Mouse (Mus musculus): Measurements from ENCODE around the gene Itpkb. TPM values are rescaled to one million over a fixed set of nuclear protein-coding genes. Genes with fewer than 3 reads are reported as not detected.

Gene Itpkb
- total and polyA plus RNA-seq, 3 experiments = 3.4 to 9.2 TPM; not detected in 1

DNA sequence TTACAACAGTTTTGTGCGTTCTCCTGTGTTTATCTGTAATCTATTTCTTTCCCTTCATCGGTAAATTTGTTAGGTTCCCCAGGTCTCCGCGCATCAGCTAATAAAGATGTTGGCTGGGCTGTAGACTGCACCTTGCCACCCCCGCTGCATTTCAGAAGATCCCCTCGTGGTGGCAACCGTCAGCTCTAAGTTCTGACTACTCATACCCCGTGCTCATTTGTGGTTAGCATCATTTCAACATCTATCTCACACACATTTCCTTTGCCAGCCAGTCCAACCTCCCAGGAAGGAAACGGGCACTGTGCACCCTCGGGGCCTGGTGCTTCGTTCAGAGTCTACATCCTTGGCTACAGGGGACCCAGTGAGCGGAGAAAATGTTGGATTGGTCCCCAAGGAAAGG, 101.5 kb downstream of the Itpkb start:
- Histone ChIP-seq H3K27me3 (ENCODE audit: control insufficient read depth in 1 of 2, insufficient read depth in 2 of 2, low read length in 2 of 2) (no peaks in the 10 kb centered on the region), H3K9ac (ENCODE audit: control insufficient read depth, low read depth, low read length, poor library complexity, severe bottlenecking) (no peak overlapping the region), H3K27ac (ENCODE audit: control insufficient read depth, low read depth, low read length) (no peak overlapping the region), H3K79me2 (ENCODE audit: control insufficient read depth, insufficient read depth, low read length, poor library complexity) (no peaks in the 10 kb centered on the region), H3K9me3 (replicated peaks; ENCODE audit: insufficient read depth, low read length) (no peaks in the 10 kb centered on the region), H3K4me3 (ENCODE audit: control insufficient read depth in 1 of 2, insufficient read depth in 1 of 2, low read depth in 2 of 2, low read length in 2 of 2) (no peak overlapping the region), H3K4me1 (ENCODE audit: control insufficient read depth in 1 of 2, insufficient read depth in 2 of 2, low read length in 2 of 2) (peaks cover 0 to 17% of the 10 kb centered on the region in 2 experiments; a peak in 2 of 4 replicates), H3K36me3 (ENCODE audit: control insufficient read depth in 1 of 2, insufficient read depth in 2 of 2, low read length in 2 of 2) (peaks cover 0 to 5% of the 10 kb centered on the region in 2 experiments; a peak in 1 of 4 replicates)
- TF ChIP-seq MYB (IDR thresholded peaks at IDR 0.05; ENCODE audit: low read depth, low read length) (0 out of 2 replicates have a peak, but pooled peaks have one; percentile 27), MEF2A (IDR thresholded peaks at IDR 0.05; ENCODE audit: extremely low read depth, insufficient replicate concordance, low read depth, low read length, poor library complexity, severe bottlenecking) (no peak), MYC (IDR thresholded peaks at IDR 0.05; ENCODE audit: low read depth, low read length) (0 out of 2 replicates have a peak, but pooled peaks have one; percentile 21), TCF12 (IDR thresholded peaks at IDR 0.05; ENCODE audit: low read depth, low read length) (peak; percentile 29; the same call in 1 of the 2 replicates), CTCF (IDR thresholded peaks at IDR 0.05 in 2 of 3, conservative IDR thresholded peaks at IDR 0.05 in 1 of 3; ENCODE audit: control insufficient read depth in 1 of 3, insufficient read depth in 1 of 3, low read depth in 2 of 3, low read length in 3 of 3, poor library complexity in 1 of 3, severe bottlenecking in 1 of 3) (peak; percentile 21 to 60 (median 41); a peak in 5 of 6 replicates), GATA1 (IDR thresholded peaks at IDR 0.05; ENCODE audit: low read depth, low read length) (no peak), EP300 (IDR thresholded peaks at IDR 0.05; ENCODE audit: low read depth in 1 of 2, low read length in 2 of 2) (peak; percentile 51 to 57; a peak in 3 of 4 replicates), USF1 (IDR thresholded peaks at IDR 0.05; ENCODE audit: low read depth, low read length) (0 out of 2 replicates have a peak, but pooled peaks have one; percentile 21), NRF1 (IDR thresholded peaks at IDR 0.05; ENCODE audit: insufficient read depth, low read depth, low read length, poor library complexity, severe bottlenecking) (no peak), MAZ (IDR thresholded peaks at IDR 0.05; ENCODE audit: low read depth, low read length) (no peak), CHD1 (IDR thresholded peaks at IDR 0.05; ENCODE audit: low read depth, low read length) (no peak), RAD21 (IDR thresholded peaks at IDR 0.05; ENCODE audit: low read depth, low read length) (peak; percentile 48), SMC3 (IDR thresholded peaks at IDR 0.05; ENCODE audit: low read depth, low read length) (peak; percentile 59), ETS1 (IDR thresholded peaks at IDR 0.05; ENCODE audit: low read depth, low read length) (0 out of 2 replicates have a peak, but pooled peaks have one; percentile 20), MAX (IDR thresholded peaks at IDR 0.05; ENCODE audit: low read length) (peak; percentile 62), ZMIZ1 (IDR thresholded peaks at IDR 0.05; ENCODE audit: low read depth, low read length) (no peak), ZC3H11A (IDR thresholded peaks at IDR 0.05; ENCODE audit: low read depth, low read length) (peak; percentile 44)
- peak; percentile 70 for DNase-seq (ENCODE audit: low read depth, low spot score)

GRCm38 (mm10) chr1:180433098-180433538, 102.8 kb downstream of the Itpkb start:
- no peak overlapping the region for H3K27ac ChIP-seq (ENCODE audit: control insufficient read depth, low read depth, low read length)
- no peaks in the 10 kb centered on the region for H3K79me2 ChIP-seq (ENCODE audit: control insufficient read depth, insufficient read depth, low read length, poor library complexity)
- H3K36me3 ChIP-seq (ENCODE audit: control insufficient read depth in 1 of 2, insufficient read depth in 2 of 2, low read length in 2 of 2) = peaks cover 0 to under 1% of the 10 kb centered on the region in 2 experiments; a peak in 1 of 4 replicates
- H3K27me3 ChIP-seq (ENCODE audit: control insufficient read depth in 1 of 2, insufficient read depth in 2 of 2, low read length in 2 of 2) = no peaks in the 10 kb centered on the region
- DNase-seq (ENCODE audit: low read depth, low spot score) = no peak
- H3K9me3 ChIP-seq (replicated peaks; ENCODE audit: insufficient read depth, low read length) = no peaks in the 10 kb centered on the region
- H3K4me1 ChIP-seq (ENCODE audit: control insufficient read depth in 1 of 2, insufficient read depth in 2 of 2, low read length in 2 of 2) = peaks cover 0 to 9% of the 10 kb centered on the region in 2 experiments; a peak in 2 of 4 replicates
- no peak overlapping the region for H3K9ac ChIP-seq (ENCODE audit: control insufficient read depth, low read depth, low read length, poor library complexity, severe bottlenecking)
- TF ChIP-seq ZKSCAN1 (IDR thresholded peaks at IDR 0.05; ENCODE audit: low read depth, low read length) = no peak
- no peak for TF ChIP-seq E2F4 (IDR thresholded peaks at IDR 0.05; ENCODE audit: borderline replicate concordance, low read depth, low read length)
- TF ChIP-seq MXI1 (IDR thresholded peaks at IDR 0.05; ENCODE audit: low read depth, low read length) = no peak
- no peak for TF ChIP-seq MYB (IDR thresholded peaks at IDR 0.05; ENCODE audit: low read depth, low read length)
- TF ChIP-seq GABPA (IDR thresholded peaks at IDR 0.05; ENCODE audit: low read depth, low read length) = no peak
- no peak for TF ChIP-seq USF2 (IDR thresholded peaks at IDR 0.05; ENCODE audit: borderline replicate concordance in 1 of 2, insufficient read depth in 1 of 2, low read depth in 1 of 2, low read length in 2 of 2)
- no peak for TF ChIP-seq TAL1 (IDR thresholded peaks at IDR 0.05; ENCODE audit: low read length)
- TF ChIP-seq ETS1 (IDR thresholded peaks at IDR 0.05; ENCODE audit: low read depth, low read length) = no peak
- no peak for TF ChIP-seq NELFE (IDR thresholded peaks at IDR 0.05; ENCODE audit: low read depth, low read length)
- no peak for TF ChIP-seq JUND (IDR thresholded peaks at IDR 0.05; ENCODE audit: low read depth, low read length)
- no peak for TF ChIP-seq BHLHE40 (IDR thresholded peaks at IDR 0.05; ENCODE audit: borderline replicate concordance, low read depth, low read length)
- TF ChIP-seq ZMIZ1 (IDR thresholded peaks at IDR 0.05; ENCODE audit: low read depth, low read length) = no peak
- TF ChIP-seq TBP (IDR thresholded peaks at IDR 0.05; ENCODE audit: low read depth, low read length) = no peak
- no peak for TF ChIP-seq CHD1 (IDR thresholded peaks at IDR 0.05; ENCODE audit: low read depth, low read length)
- no peak overlapping the region for H3K4me3 ChIP-seq (ENCODE audit: control insufficient read depth in 1 of 2, insufficient read depth in 1 of 2, low read depth in 2 of 2, low read length in 2 of 2)

All from MEL (cell line).